Mouse (Mus musculus) 3134 (cell line): ENCODE data around the gene Fap.

Source experiments
- DNase-seq: peaks from one replicate; pipeline ENCODE4 v3.0.0-alpha.2; 2011; ENCODE audit warnings: low spot score; ENCODE audit not compliant: insufficient read length; ENCODE audit errors: extremely low read depth

The Fap gene

DNA sequence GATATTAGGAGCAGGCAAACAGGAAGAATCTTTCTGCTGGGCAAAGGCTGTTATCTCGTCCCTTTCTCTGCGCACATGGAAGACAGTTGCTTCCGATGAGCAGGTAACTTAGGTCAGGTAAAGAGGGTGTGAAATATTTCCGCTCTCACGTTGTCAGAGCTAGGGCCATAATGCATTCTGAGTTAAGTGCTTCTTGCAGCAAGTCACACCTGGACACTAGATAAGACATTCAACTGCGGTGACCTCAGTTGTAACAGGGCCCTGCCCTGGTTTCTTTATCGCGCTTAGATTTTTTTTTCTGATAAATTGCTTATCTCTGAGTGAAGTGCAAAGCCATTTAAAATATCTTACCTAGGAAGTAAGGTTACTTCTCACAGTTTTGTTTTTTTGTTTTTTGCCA is 38.4 kb downstream of the Fap start:
- DNase-seq: no peak

DNA sequence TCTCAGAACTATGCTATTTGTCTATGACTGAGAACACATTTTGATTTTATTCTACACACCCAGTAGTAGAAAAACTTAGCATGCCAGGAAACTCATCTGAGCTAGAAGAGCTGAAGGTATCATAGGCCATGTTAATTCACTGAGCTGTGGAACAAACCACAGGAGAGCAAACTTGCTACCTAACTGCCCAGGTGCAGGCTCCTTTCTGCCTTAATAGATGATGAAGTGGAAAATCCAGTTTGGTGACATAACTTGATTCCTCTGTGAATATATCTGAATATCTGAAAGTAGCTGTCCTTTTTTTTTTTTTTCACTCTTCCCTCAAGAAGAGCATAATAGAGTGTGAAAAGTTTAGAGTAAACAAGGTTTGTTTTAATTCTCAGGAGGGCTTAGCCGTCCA is 42.8 kb downstream of the Fap start:
- DNase-seq: no peak

DNA sequence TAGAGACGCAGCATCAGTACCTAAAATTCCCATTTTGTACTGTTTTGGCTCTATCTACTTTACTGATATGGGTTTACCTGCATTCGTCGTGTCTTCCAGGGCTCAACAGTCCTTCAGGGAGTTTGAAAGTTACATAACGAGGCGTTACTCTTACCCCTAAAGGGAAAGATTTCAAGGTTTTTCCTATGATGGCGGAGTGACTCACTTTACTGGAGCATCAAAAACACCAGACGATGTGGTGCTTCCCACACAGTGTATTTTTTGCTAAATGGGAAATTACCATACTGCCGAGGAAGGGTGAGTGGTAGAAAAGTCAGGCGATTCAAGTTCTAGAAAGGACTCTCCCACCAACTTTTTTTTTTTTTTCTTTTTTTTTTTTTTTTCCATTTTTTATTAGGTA is 47.5 kb downstream of the Fap start:
- no peak for DNase-seq

DNA sequence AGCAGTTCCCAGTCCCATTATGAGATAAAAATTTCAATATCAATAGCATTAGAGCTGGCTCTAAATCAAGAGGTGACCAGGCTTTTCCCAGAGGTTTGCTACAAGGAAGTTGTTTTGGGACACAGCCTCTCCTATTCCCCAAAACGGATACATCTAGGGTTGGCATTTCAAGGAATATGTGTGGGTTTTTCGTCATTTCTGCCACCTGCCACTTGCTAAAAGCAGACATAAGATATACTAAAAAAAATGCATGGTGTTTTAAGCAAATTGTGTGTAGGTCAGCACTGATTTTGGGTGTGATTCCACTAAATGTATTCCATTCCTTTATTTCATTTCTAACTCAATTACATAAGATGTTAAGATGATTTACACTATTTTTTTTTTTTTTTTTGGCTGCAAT is 56.1 kb downstream of the Fap start:
- no peak for DNase-seq

- no peak for DNase-seq
Measured at GRCm38 (mm10) chr2:62514477-62514876, 59.4 kb downstream of the Fap start.

GRCm38 (mm10) chr2:62513477-62513876 is 60.4 kb downstream of the Fap start:
- no peak for DNase-seq

DNA sequence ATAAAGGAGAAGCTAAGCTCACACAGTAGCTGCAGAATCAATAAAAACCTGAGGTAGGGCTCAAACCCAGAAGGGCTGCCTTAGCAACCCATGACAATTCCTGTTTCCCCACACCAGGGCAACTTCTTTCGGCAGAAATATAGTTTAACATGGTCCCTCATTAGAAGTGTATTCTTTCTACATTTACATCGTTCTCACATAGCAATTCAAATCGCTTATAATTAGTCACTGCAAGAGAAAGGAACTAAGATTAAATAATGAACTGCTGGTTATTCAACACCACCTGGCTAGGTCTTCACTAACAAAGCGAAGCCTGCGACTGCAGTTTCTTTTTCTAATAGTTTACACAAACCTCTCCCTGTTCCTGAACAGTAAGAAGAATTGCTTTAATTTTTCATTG is 66.7 kb downstream of the Fap start:
- DNase-seq: no peak

- DNase-seq: no peak
Measured at GRCm38 (mm10) chr2:62506441-62506840, 67.4 kb downstream of the Fap start.

DNA sequence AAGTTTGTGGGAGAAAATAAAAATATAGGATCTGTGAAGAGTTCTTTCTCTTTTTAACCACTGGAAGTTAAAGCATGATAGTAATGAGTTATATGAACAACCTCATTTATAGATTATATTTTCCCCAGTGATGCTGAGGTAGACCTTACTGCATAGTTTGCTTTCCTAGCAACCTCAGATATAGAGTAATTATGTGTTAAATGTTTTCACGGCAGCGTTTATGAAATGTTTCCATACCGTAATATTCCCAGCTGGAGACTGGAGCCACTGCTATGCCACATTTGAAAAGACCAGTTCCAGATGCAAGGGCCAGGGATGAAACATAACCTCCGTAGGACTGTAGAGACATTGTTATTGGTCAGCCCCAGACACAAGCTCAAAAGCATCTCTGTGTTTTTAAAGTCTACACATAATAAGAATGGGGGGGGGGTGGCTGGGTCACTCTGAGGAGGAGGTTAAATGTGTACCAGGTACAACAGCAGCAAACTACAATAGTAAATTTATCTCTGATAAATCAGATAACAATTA is 69.5 kb downstream of the Fap start:
- DNase-seq: no peak

DNA sequence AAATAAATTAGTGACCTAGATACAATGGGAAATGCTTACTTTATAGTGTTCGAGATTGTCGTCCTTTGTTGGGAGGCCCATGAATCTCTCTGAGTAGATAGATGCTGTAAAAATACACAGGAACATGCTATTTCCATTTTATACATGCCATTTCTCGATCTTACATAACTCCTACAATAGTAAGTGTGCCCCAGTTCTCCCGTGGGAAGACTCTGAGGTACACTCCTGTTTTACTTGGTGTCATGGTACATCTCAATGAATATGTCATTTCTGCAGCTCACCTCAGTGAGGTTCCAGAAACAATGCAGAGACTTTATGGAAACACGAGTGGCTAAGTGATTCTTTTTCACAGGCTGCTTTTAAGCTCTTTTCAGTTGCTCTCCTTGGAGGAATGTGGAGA is 70.5 kb downstream of the Fap start:
- no peak for DNase-seq

DNA sequence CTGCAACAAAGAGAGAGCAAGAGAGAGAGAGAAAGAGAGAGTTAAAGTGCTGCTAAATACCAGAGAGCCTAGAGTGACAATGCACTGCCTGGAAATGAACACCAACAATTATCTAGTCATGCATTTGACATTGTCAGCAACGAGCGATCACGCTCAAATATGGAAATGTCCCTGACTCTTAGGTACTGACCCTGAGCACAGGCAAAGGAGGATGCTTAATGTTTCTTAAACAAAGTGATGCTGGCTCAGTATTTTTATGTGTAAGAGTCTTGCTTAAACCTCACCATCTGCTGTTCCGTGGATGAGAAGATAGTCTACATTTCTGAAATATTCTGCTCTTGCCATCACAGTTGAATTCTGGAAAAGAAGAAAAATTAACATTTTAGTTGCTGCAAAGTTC is 71.4 kb downstream of the Fap start:
- no peak for DNase-seq

GRCm38 (mm10) chr2:62498821-62499220 is 75.1 kb downstream of the Fap start:
- DNase-seq: no peak

DNA sequence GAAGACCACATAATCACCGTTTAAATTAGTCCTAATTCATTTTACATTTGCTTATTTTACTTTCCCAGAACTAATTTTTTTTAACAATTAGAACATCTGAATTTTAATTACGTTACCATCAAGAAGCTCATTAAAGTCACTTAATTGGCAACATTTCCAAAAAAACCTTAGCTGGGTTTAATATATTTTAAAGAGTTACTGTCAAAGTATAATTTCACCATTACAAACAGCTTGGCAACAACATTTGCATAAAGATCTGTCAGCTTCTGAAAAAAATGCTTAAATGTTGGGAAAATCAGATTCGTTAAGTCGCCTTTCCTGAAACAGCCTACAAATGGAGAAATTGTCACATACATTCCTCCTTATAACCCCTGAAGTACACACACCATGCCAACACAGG is 75.8 kb downstream of the Fap start:
- DNase-seq: no peak

- no peak for DNase-seq
Measured at GRCm38 (mm10) chr2:62497333-62498002, 76.4 kb downstream of the Fap start.

GRCm38 (mm10) chr2:62495407-62495806 is 78.5 kb downstream of the Fap start:
- DNase-seq: no peak

DNA sequence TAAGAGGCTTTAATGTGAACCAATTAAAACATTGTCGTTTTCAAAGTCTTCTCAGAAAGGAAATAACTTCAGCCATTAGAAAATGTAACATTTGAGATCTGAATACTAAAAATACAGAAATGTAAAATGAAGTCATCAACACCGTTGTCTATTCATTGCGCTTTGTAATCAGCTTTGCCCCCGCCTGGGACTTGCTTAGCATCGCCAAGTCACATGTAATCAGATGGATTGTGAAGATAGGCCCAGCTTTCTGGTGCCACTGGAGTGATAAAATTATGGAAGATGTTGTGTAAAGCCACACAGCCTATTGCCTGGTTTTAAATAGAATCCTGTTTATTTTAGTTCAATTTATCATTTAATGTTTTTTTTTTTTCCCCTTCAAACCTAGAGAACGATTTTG is 84.0 kb downstream of the Fap start:
- DNase-seq: no peak

- no peak for DNase-seq
Measured at GRCm38 (mm10) chr2:62484906-62485305, 89.0 kb downstream of the Fap start.

- DNase-seq: no peak
Measured at GRCm38 (mm10) chr2:62483550-62483949, 90.3 kb downstream of the Fap start, which contains the start of gene Gcg. TSS of gene Gcg (minus strand) at chr2:62483650.

DNA sequence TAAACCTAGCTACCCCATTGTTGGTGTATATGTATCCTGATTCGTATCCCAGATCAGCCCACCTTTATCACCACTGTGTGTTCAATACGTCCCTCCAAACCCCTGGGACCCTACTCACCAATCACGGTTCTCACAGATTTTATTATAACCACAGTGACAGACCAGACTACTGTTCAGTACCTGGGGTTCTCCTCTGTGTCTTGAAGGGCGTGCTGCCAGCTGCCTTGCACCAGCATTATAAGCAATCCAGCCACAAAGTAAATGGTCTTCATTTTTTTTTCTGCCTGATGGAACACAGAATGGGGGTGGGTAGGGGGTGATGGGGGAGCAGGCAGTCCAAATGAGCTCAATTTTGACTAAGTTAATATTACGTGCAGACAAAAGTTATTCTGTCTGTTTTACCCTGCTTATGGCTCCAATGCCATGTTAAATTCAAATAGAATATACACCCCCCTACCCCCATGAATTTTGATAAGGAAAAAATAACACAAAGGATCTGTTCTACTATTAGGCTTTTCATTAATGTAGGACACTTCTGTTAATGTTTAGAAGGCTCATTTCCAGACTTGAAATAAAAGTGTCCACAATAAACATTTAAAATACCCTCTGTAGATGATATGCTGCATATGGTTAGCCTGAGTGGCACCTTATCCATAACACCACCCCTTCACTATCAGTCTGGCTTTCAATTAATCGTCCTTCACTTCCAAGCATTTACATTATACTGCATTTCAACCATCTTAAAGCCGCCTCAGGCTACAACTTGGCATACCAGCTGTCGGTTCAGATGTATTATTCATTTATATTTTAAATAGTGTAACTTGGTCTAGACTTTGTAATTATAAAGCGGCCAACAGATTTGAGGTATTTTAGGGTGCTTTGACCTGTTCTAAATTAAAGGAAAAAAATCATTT is 93.3 kb downstream of the Fap start:
- DNase-seq: no peak

DNA sequence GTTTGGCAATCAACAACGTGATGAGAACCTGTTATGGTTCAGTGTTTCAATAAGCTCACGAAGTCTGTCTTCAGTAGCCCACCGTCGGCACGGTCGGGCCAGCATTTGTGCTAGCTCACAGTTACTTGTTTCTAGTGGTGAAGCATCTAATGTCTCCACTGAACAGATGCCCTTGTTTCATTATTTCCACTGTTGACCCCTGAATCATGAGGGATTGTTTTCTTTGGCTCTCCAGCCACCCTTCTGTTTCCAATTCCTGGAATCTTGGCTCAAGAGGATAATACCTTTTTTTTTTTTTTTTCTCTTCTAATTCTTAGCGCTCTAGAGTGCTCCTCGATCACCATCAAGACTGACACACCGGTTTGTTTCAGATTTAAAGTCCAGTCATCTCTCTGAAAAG is 104.3 kb downstream of the Fap start:
- no peak for DNase-seq

- DNase-seq: no peak
Measured at GRCm38 (mm10) chr2:62463287-62463686, 110.6 kb downstream of the Fap start.

DNA sequence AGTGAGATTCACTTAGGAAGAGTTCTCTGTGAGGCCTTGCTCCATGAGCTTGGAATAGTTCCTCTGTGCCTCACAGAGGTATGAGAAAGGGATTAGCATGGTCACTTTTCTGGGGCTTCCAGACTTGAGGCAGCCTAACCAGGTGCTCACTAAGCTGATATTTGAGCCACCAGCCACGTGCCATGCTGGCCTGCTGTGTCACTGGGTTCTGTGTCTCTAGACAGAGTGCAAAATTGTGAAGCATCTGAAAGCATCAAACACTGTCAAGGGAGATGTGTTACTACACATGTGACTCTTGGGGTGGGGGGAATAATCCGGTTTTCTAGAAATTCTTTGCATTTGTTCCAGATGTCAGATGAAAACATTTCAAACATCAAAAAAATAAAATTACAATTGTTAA is 111.7 kb downstream of the Fap start:
- DNase-seq: no peak
